Mouse (Mus musculus) liver, postnatal 0 days (tissue): Measurements from ENCODE around the gene Cltc. TPM values are rescaled to one million over a fixed set of nuclear protein-coding genes. Genes with fewer than 3 reads are reported as not detected.

ENCODE experiments used
- ATAC-seq: fragments of 200-750 bp; cut with Nextera tagmentation; 2 replicates; pipeline ENCODE4 v1.8.0; 2017; ENCODE audit warnings: mild to moderate bottlenecking, moderate library complexity
- DNase-seq: peaks from one replicate; pipeline ENCODE4 v3.0.0-alpha.2; 2016
- H3K27ac ChIP-seq: fragments of 300-500 bp; sonication (generic); 2 replicates; pipeline ENCODE4 v1.5.1; 2014; ENCODE audit warnings: antibody characterized with exemption, moderate library complexity, mild to moderate bottlenecking, low read depth
- H3K27me3 ChIP-seq: fragments of 300-500 bp; sonication (generic); 2 replicates; pipeline ENCODE4 v1.6.1; 2014; ENCODE audit warnings: low read length, control low read depth, mixed read lengths; ENCODE audit not compliant: insufficient read depth
- H3K36me3 ChIP-seq: fragments of 300-500 bp; sonication (generic); replicated peaks from 2 replicates; pipeline ENCODE4 v1.6.1; 2014; ENCODE audit warnings: mild to moderate bottlenecking, control low read depth, low read length, moderate library complexity, mixed read lengths; ENCODE audit not compliant: insufficient read depth
- H3K4me1 ChIP-seq: fragments of 300-500 bp; sonication (generic); 2 replicates; pipeline ENCODE4 v1.6.1; 2014; ENCODE audit warnings: antibody characterized with exemption, mild to moderate bottlenecking, control low read depth; ENCODE audit not compliant: insufficient read depth
- H3K4me2 ChIP-seq: fragments of 300-500 bp; sonication (generic); 2 replicates; pipeline ENCODE4 v1.6.1; 2014; ENCODE audit warnings: low read depth, mild to moderate bottlenecking, low read length, moderate library complexity, mixed read lengths
- H3K4me3 ChIP-seq: fragments of 300-500 bp; sonication (generic); 2 replicates; pipeline ENCODE4 v1.5.1; 2014; ENCODE audit warnings: low read depth, low read length
- H3K9ac ChIP-seq: fragments of 300-500 bp; sonication (generic); replicated peaks from 2 replicates; pipeline ENCODE4 v1.6.1; 2014; ENCODE audit warnings: mild to moderate bottlenecking, moderate library complexity
- H3K9me3 ChIP-seq: fragments of 300-500 bp; sonication (generic); 2 replicates; pipeline ENCODE4 v1.6.1; 2016; ENCODE audit warnings: mild to moderate bottlenecking, control low read depth, low read length, mixed read lengths
- CTCF ChIP-seq: sonication (generic); IDR thresholded peaks from 2 replicates; pipeline ENCODE4 v1.5.1; 2016; ENCODE audit warnings: antibody characterized with exemption, low read depth
- EP300 ChIP-seq: IDR thresholded peaks from 2 replicates; pipeline ENCODE4 v1.6.1; 2016; ENCODE audit warnings: antibody characterized with exemption, low read depth, mild to moderate bottlenecking
- WGBS: fragments of 180-500 bp; shearing (Covaris S2); extraction: QIAGEN DNeasy Blood & Tissue Kit; methylation state at CpG from one replicate; pipeline ENCODE4 v1.1.7; 2014; ENCODE audit not compliant: insufficient replicate concordance; 5-methylcytosine and 5-hydroxymethylcytosine counted together
- polyA plus RNA-seq: library from polyadenylated mRNA; unstranded; fragments of >200 nt; fragmentation: Nextera tagmentation; extraction: Ambion mirVana; gene quantifications from 2 replicates; pipeline ENCODE4 v1.2.1, GENCODE M21; 2015

The Cltc gene
- polyA plus RNA-seq, 1 experiment from 2014 or later: 42.4 TPM

DNA sequence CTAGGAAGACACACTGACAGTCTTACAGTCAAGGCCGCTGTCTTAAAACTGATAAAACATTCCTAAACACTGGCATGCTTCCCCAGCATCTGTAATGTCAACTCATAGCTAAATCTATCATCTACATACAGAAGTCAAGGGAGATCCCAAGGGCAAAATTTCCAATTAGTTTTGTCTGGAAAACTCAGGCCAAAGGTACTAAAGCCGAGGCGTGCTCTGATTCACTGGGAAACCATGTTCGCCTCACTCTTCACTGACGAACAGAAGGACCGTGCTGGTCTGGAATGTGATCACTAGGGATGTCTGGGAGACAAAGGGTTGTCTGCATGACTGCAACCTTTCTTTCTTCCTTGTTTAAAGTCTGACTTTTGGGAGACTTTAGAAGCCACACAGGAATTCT, 106.7 kb downstream of the Cltc start:
- 93% methylated on average over 6 of the region's 6 CpGs for WGBS
- H3K9ac ChIP-seq: no peak overlapping the region
- no peak for DNase-seq
- no peak overlapping the region for H3K27ac ChIP-seq
- no peaks in the 10 kb centered on the region for H3K27me3 ChIP-seq
- H3K36me3 ChIP-seq: peaks cover 8% of the 10 kb centered on the region
- TF ChIP-seq CTCF (no peak), EP300 (no peak)
- no peak for ATAC-seq
- H3K4me1 ChIP-seq: no peaks in the 10 kb centered on the region
- no peak overlapping the region for H3K4me2 ChIP-seq
- H3K9me3 ChIP-seq: no peaks in the 10 kb centered on the region
- H3K4me3 ChIP-seq: no peak overlapping the region

DNA sequence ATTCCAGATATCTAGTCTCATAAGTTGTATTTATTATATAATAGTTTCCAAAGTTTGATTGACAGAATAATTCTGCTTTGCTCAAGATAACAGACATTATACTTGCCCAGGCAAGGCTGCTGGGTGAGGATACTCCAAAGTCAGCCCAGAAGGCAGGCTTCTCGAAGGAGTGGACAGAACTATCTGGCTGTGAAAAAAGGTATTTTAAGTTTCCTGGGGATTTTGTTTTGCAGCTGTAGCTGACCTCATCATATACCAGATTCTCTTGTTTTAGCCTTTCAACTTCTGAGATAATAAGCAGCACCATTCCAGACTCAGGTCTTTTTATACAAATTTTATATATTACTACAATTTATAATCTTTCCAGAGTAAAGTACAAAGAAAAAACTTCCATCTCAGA, 107.8 kb downstream of the Cltc start:
- TF ChIP-seq CTCF: no peak
- Histone ChIP-seq H3K4me2 (no peak overlapping the region), H3K27ac (no peak overlapping the region), H3K9ac (no peak overlapping the region), H3K27me3 (no peaks in the 10 kb centered on the region), H3K9me3 (no peaks in the 10 kb centered on the region), H3K36me3 (peaks cover 5% of the 10 kb centered on the region), H3K4me1 (no peaks in the 10 kb centered on the region), H3K4me3 (no peak overlapping the region)
- 91% methylated on average over 1 of the region's 1 CpGs for WGBS
- DNase-seq (no peak), ATAC-seq (no peak)

DNA sequence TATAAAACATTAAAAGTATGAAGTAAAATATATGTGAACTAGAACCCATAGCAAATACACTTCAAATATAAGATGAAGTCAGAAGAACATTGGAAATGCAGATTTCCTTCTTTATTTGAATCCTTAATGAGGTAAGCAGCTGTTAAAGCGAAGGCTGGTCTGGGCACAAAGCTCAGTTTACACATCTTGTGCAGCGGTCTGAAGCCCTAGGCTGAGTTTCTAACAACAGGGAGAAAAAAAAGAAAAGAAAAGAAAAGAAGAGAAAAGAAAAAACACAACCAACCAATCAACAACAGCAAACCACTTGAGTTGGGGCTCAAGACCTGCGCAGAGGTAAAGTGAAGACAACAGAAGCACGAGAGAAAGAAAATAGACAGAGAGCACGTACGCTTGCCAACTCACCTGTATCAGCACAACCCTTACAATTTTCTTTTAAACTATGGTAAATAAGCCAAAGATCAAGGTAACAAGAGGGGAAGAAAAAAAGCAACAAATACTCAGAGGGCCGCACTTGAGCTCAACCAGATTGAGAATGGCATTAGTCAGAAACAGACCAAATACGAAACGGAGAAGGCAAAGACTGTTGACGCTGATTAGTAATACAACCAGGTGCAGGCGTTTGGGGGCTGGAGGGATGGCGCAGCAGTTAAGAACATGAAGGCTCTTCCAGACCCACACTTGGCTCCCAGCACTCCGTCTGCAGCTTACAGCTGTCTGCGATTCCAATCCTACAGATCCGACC, 109.5 kb downstream of the Cltc start:
- no peak overlapping the region for H3K4me3 ChIP-seq
- H3K36me3 ChIP-seq: peaks cover 12% of the 10 kb centered on the region
- no peak overlapping the region for H3K4me2 ChIP-seq
- H3K9ac ChIP-seq: no peak overlapping the region
- DNase-seq (no peak), ATAC-seq (no peak)
- H3K27me3 ChIP-seq: no peaks in the 10 kb centered on the region
- H3K9me3 ChIP-seq: no peaks in the 10 kb centered on the region
- H3K27ac ChIP-seq: no peak overlapping the region
- WGBS: 91% methylated on average over 15 of the region's 15 CpGs
- no peaks in the 10 kb centered on the region for H3K4me1 ChIP-seq
- TF ChIP-seq EP300 (no peak), CTCF (no peak)

DNA sequence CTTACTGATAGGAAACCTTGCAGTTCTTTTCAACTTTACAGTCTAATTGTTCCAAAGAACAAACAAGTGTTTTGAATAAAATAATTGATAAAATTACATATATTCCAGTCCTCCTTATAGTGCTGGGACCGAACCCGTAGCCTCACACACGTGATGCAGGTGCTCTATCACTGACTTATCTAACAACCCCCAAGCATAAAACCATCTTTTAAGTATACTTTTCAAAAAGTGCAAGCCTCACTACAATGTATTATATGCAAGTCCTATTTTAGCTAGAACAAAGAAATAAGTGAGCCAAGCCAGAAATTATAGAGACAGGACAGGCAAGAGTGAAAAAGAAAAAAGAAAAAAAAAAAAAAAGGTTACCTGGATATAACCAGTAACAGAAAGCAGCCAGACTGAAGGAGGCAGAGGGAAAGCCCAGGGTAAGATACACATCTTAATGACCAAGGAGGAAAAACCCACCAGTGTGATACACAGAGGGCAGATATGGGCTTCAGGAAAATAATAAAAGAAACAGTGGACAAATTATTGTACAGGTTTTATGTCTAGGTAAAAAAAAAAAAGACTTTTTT, 110.4 kb downstream of the Cltc start:
- no peak for TF ChIP-seq EP300
- TF ChIP-seq CTCF: no peak
- Histone ChIP-seq H3K27ac (no peak overlapping the region), H3K9ac (no peak overlapping the region), H3K36me3 (peaks cover 13% of the 10 kb centered on the region), H3K4me3 (no peak overlapping the region), H3K9me3 (no peaks in the 10 kb centered on the region), H3K4me1 (no peaks in the 10 kb centered on the region), H3K27me3 (no peaks in the 10 kb centered on the region), H3K4me2 (no peak overlapping the region)
- 87% methylated on average over 3 of the region's 3 CpGs for WGBS
- DNase-seq (no peak), ATAC-seq (no peak)

DNA sequence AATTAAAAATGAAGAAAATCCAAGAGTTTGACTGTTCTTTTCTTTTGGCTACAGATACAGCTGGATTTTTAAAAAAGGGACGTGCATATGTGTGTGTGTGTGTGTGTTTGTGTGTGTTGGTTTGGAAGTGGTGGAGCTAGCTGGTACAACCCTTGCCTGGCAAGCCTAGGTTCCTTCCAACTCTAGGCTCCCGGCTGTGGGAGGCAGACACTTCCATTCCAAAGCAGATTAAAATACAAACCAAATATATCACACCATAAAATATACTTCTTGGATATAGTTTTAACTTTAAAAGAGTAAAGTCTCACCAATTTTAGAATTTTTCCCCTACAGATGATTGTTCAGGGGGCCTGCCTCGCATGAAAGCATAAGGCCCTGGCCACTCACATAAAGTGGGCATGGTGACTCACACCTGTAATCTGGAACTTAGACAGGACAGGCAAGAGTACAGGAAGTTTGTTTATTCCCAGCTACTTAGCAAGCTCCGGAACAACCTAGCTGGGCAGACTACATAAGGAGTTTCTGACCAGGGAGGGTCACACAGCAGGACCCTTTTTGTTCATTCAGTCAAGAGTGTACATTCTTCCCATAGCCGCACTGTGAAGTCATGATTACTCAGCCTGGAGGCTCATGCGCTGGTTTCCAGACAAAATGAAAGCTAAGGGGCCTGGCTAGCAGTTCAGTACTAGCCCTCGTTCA, 111.1 kb downstream of the Cltc start:
- ATAC-seq (no peak), DNase-seq (no peak)
- H3K36me3 ChIP-seq: peaks cover 13% of the 10 kb centered on the region
- H3K9ac ChIP-seq: no peak overlapping the region
- WGBS: 80% methylated on average over 7 of the region's 7 CpGs
- H3K27me3 ChIP-seq: no peaks in the 10 kb centered on the region
- no peaks in the 10 kb centered on the region for H3K4me1 ChIP-seq
- no peak overlapping the region for H3K4me2 ChIP-seq
- no peak for TF ChIP-seq CTCF
- TF ChIP-seq EP300: no peak
- H3K27ac ChIP-seq: no peak overlapping the region
- H3K4me3 ChIP-seq: no peak overlapping the region
- H3K9me3 ChIP-seq: no peaks in the 10 kb centered on the region

DNA sequence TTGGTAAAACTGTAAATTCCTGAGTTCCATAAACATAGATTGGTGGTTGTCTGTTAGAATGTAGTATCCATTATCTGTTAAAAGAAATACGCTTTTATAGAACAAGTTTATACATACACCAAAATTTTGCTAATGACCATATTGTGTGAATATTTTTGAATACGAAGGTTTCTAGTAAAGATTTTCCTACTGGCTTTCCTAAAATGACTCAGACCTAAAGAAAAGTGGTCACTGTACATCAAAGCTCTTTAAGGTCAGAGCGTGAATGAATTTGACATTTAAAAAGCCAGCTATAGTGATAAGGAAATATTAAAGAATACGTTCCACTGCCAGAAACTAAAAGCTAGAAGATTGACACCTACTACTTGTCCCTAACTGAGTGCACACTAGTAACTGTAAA, 112.8 kb downstream of the Cltc start:
- Histone ChIP-seq H3K4me3 (no peak overlapping the region), H3K4me1 (no peaks in the 10 kb centered on the region), H3K36me3 (peaks cover 17% of the 10 kb centered on the region), H3K27ac (no peak overlapping the region), H3K9ac (no peak overlapping the region), H3K9me3 (no peaks in the 10 kb centered on the region), H3K27me3 (no peaks in the 10 kb centered on the region), H3K4me2 (no peak overlapping the region)
- DNase-seq: no peak
- TF ChIP-seq EP300: no peak
- TF ChIP-seq CTCF: no peak
- no peak for ATAC-seq
- WGBS: 93% methylated on average over 4 of the region's 4 CpGs

Other genes with a start within 250 kb of the Cltc start
- gene Rps6kb1, start 212.8 kb downstream of the Cltc start, polyA plus RNA-seq: 20.6 and 23.6 TPM in 2 replicates
- gene Tubd1, start 212.6 kb downstream of the Cltc start, polyA plus RNA-seq: 4.3 and 4.4 TPM in 2 replicates
- 110 and 125 TPM in 2 replicates for gene Vmp1, start 73.7 kb downstream of the Cltc start, polyA plus RNA-seq
- 12.7 and 13.3 TPM in 2 replicates for gene Ptrh2, start 73.6 kb downstream of the Cltc start, polyA plus RNA-seq
- gene Dhx40, start 50.2 kb upstream of the Cltc start, polyA plus RNA-seq: 7.8 and 8.0 TPM in 2 replicates
- gene Ypel2, start 236.1 kb upstream of the Cltc start, polyA plus RNA-seq: 2.1 TPM in 2 replicates